Mouse (Mus musculus) cerebellum, adult 18-20 months (tissue): Measurements from ENCODE around the gene Anapc16.

Experiments used
- DNase-seq, 2 experiments: peaks; one replicate each; pipeline ENCODE4 v3.0.0; 2021

The Anapc16 gene

DNA sequence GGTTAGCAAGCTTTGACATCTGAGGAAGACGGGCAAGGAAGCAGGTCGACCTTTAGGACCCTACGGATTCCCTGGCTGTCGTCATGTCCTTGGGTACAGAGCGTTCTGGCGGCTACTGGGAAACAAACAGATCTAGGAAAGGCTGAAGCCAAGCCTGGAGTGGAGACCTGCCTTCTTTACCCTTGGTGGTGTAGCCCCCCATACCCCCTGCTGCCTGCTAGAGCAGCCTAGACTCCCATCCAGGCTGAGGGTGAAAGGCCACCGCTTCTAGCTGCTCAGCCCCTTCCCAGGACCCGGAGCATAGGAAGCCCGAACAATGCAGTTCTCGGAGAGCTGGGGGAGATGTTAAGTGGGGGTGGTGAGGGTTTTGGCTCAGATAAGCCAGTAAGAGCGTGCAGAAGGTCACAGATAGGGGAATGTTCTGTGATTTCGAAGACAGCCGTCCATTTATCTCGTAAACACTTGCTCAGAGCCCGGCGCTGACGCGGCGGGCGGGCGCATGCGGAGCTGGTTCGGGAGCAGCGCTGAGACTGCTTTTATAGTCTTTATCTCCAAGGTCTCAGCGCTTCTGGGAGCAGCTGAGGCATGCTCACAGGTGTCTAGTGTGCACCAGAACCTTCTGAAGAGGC, 33.0 kb downstream of the Anapc16 start:
- peak; percentile 90 for DNase-seq

DNA sequence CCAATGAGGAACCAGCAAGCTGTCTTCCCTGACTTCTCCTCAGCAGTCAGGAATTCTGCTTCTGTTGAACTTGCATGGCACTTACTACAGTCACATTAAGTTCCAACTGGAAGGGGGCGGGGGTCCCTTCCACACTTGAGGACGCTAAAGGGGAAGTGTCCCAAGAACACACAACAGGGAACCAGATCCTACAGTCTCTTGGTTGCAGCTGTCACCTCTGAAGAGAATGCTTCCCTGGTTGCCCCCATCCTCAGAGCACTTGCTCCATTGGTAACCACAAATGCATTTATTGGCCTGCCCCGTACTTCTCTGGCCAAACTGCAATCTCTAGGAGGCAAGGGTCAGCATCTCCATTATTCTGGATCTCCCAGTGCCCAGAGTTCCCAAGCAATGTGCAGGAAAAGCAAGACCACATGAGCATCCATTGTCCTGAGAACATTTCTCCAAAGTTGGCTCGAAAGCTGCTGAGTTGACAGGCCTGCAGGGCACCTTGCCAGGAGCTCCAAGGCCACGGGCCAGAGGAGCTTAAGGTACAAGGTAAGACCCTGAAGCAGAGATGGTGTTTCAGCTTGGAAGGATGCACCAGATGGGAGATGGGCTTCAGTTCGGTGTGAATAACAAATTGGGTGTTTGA, 35.5 kb downstream of the Anapc16 start:
- peak; percentile 60 to 73 for DNase-seq

DNA sequence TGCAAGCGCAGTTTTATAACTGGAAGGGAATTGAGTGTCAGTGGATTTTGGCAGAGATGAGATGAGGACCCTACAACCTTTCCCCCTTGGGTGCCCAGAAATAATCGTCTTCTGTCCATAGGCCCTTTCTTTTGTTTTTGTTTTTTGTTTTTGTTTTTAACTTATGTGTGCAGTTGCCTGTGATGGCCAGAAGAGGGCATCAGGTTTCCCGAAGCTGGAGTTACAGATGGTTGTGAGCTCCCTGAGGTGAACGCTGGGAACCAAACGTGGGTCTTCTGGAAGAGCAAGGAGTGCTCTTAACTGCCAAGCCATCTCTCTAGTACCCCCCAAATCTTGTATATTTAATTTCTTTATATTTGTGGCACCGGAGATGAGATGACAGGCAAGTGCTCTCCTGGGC, 36.2 kb downstream of the Anapc16 start:
- peak in 1 of 2 experiments; percentile 1 for DNase-seq

DNA sequence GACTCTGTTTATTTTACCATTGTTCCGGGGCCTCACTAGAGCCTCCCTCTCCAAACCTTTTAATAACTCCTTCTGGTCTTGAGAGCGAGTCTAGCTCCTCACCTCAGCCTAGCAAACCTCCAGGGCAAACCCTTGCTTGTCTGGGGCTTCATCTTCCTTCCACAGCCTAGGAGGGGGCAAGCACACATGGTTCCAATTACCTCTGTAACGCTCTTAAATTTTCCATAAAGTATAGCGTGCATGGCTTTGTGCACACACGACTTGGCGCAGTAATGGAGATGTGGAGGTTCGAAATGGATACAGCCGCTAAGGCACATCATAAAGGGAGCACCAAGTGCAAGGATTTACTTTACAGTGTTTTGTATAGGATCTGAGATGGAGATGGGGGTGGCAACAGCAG, 37.1 kb downstream of the Anapc16 start:
- DNase-seq, result no peak

DNA sequence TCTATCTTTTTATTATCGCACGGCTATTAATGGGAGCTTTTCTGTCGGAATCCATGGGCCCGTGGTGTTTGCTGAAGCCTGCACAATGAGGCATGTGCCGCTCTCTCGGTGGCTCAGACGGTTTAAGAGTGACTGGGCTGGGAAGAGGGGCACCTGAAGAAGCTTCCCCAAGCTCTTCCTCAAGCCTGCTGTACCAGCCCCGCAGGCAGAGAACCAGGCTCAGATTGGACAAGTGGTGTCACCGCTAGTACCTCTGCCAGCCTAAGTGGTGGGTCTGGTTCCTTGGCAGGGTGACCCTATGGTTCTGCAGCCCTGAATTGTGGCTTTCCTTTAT, 37.6 kb downstream of the Anapc16 start:
- DNase-seq, result no peak

DNA sequence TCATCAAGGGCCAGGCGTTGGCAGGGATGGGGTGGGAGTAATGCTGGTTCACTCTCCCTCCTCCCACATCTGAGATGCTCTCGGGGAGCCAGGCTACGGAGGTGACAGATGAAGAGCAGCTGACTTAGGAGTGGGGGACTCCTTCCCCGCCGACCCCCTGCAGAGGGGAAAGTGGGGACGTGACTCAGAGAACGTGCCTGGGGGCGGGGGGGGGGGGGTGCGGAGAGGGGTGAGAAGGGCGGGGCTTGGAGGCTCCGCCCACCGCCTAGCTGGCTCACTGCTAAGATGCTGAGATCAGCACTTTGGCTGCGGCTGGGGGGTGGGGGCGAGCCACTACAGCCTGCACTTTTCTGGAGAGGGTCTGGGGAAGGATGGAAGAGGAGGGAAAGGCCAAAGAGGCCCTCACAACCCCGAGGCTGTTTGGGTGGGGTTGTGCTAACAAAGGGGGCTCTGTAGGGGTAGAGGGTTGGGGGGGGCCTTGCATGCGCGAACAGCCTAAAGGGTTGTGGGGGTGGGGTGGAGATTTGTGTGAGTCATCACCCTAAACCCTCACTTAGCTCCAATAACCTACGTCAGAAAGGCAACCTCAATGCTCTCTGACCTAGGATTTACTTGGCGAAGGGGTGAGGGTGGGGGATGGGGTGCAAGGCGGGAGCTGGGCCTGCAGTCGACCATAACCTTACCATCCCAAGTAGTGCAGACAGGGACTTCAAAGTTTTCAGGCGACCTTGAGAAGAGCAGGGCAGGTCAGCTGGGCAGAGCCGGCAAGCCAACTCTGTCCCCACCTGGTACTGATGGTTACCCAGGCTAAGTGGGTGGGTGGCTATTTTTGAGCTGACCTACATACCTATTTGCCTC, 38.2 kb downstream of the Anapc16 start:
- peak in 1 of 2 experiments; percentile 16 for DNase-seq

DNA sequence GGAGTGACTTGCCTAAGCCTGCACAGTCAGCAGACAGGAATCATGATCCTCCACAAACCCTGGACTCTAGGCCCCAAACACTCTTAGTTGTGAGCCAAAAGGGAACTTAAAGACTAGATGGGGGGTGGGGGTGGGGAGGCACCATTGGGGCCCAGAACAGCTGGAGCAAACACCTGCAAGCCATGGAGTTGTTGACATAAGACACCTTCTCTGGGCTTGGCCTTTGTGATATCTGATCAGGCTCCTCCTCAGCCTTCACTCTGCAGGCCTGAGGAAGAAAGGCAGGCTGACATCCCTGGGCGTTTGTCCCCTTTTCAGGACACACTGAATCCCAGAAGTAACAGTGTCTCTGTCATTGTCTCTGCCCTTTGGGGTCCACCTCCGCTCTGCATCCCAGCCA, 39.3 kb downstream of the Anapc16 start:
- no peak for DNase-seq

DNA sequence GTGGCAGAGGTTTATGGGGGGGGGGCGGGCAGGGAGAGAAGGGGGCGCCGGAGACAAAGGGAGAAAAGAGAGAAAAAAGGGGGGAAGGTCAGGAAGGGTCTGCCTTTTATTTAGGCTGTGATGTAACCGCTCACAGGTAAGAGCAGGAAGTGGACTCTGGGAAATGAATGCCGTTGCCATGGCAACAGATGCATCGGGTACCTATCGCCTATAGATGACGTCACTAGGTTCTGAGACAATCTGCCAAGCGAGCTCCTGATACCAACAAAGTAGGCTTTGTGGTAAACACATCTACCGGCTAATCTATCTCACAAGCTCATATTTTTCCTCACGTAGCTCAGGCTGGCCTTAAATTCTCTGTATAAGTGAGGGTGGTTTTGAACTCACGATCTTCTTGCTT, 43.4 kb downstream of the Anapc16 start:
- no peak for DNase-seq

DNA sequence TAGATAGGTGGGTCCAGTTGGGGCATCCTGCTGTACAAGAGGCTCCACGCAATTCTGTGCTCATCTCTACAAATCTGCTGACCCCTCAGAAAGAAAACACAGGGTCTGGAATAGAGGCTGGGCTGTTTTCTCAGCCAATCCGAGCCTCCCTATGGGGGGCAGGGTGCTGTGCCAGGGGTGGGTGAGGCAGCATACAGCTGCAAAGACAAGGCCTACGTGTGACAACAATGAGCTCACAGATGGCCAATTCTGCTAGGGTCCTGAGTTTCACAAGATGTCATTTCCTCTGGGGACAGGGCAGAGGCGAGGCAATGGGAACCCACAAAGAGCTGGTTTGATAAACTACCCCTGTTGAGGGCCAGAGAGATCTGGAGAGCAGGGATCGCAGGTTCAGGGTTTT, 44.5 kb downstream of the Anapc16 start:
- DNase-seq, result peak in 1 of 2 experiments; percentile 13

DNA sequence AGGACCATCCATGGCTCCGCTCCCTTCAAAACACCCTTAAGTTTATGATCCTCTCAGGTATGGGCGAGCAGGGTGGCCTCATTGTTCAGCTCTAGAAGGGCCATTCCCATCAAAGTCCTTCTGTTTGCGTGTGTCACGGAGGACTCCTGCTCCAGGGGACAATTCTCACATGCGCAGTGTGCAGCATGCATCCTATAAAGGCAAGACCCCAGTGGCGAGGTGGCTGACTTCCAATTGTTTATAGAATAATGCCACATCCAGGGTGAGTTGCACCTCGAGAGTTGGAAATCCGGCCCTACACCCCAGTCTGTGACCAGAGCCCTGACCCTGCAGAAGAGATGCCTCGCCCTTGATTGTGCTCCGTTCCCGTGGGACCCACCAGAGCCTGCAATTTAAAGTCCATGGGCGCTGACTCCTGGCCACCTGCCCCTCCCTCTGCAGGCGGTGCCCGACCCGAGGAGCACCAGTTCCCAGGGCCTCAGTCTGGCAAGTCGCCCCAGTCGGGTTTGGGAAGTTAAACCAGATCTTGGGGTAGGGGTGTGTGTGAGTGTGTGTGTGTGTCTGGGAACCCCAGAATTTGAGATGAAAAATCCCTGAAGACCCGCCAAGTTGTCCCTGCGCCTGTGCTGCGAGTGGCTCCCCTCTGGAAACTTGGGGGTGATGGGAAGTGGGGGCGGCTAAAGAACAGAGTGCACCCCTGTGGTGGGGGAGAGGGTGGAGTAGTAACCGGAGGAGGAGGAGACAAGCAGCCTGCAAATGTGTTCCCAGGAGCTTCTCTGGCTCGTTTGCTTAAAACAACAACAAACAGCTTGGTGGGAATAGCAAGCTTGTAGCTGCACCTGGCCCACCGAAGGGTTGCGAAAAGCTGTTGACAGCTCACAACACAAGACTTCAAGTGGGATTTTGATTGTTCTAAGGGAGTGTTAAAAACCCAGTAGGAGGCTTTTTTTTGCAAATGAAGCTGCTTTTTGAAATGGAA, 45.5 kb downstream of the Anapc16 start:
- peak; percentile 12 to 27 for DNase-seq

DNA sequence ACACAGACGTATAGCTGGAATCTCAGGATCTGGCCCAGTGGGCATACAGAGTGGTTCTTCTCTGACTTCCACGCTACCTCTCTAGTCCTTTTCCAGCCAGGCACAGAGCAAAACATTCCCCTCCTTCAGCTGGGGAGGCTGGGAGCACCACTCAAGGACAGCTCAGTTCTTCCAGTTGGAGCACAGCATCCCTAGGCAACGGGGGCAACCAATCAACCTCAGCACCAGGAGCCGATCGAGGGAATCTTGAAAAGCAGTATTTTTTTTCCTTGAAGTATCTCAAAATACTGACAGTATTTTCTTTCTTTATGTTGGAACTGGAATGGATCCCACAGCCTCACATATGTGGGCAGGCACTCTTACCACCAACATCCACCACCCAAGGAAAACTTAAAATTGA, 46.3 kb downstream of the Anapc16 start:
- DNase-seq, result peak in 1 of 2 experiments; percentile 1

DNA sequence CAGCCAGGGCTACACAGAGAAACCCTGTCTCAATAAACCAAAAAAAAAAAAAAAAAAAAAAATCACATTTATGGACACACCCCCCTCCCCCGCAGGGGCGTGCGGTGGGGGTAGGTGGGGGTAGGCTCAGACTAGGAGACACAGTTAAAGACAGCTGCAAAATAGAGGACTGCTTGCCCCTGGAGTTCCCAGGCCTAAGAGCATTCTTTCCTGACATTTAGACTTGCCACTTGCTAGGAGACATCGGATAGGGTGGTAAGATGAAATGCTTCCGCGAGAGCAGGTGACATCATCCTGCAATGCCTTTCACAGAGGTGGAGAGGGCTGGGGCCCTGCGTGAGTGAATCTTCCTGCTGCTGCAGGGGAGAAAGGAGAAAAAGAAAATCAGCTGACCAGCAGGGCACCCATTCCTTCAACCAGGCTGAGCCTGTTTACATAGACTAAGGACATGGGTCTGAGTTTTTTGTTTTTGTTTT, 49.3 kb downstream of the Anapc16 start:
- DNase-seq, result peak in 1 of 2 experiments; percentile 26

DNA sequence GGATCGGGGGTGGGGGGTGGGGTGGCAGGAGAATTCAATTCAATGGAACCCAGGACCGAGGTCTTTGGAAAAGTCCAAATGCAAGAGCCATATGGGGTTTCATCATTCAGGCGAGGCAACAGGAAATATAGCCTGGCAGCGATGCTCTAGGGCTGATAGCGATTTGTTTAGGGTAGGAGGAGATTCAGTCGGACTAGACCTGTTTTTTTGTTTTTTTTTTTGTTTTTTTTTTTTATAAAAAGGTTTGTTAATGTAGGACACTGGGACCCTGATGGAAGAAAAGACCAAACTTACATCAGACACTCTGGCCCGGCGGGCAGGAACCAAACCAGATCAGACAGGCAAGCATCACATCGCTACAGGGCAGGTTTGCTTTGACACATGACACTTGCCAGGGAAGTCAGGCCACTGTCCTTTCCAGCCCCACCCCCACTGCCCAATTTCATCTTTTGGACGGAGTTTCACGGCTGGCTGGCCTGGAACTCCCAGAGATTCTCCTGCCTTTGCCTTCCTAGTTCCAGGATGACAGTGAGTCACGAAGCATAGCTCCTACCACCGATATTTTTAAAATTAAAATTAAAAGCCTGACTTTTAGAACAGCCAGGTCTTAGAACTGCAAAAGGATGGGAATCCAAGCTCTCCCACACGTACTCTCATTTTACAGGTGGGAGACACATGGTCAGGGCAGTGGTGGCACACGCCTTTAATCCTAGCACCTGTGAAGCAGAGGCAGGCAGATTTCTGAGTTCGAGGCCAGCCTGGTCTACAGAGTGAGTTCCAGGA, 50.0 kb downstream of the Anapc16 start:
- peak; percentile 65 to 69 for DNase-seq

DNA sequence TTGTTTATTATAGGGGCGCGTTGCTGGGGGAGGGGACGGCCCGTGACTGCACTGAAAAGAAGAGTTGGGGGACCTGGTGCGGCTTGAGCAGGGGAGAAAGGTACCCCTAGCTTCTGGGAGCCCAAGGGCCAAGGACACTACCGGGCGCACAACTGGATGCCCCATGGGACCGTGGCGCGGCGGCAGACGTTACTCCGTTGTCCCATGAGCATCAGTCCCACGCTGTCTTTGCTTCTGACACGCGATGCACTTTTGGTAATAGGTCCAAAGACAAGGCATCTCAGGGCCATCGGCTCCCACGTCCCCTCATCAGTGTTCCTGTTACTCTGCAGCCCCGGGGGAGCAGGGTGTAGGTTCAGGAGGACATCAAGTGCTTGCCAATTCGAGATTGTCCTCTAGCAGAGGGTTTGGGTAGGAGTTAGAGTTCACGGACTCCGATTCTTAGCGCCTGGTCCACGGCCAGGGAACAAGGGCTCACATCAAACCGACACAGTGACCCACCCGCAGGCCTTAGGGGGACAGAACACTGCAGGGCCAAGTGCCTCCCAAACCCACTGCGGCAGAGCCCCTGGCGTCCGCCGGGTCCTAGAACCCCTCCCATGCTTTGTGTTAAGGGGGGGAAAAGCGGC, 50.7 kb downstream of the Anapc16 start:
- peak; percentile 71 to 76 for DNase-seq

DNA sequence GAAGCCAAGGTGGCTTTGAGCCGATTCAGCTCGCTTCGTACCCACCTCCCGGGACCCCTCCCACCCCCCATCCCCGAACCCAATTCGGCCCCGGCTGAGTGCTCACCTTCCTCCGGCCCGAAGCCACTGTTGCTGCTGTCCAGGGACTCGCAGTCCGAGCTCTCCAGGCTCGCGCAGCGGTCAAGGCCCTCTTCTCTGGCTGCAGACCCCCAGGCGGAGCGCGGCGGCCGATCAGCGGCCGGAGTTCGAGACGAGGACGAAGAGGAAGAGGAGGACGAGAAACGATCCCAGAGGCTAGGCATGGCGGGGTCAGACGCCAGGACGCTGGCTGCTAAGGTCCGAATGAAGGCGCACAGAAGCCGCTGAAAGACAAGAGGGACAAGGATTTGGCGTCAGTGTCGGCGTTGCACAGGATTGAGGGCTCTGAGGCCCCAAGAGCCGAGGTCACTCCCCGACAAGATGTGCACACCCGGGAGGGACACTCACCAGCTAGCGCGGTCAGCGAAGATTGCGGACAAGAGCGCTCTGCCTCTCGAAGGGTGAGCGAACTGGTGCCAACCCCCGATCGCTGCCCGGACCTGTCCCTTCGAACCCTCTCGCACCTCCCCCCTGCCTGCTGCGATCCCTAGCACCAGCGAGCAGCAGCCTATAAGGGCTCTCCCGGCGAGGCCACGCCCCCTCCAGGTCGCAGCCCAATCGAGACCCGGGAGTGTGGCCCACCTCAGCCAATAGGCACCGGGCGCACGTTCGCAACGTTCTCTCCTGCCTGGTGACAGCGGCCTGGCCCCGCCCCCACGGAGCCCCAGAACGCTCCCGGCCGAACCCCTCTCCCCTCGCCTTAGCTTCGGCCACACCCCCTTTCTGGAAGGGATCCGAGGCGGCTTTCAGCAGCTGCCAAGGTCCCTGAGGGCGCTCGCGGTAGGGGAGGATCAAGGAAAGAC, 51.5 kb downstream of the Anapc16 start, which contains the start of gene Ddit4:
Gene Ddit4, minus strand, starts transcription at position 624 of the 941 bp plus-strand sequence.
- DNase-seq, result peak; percentile 100

DNA sequence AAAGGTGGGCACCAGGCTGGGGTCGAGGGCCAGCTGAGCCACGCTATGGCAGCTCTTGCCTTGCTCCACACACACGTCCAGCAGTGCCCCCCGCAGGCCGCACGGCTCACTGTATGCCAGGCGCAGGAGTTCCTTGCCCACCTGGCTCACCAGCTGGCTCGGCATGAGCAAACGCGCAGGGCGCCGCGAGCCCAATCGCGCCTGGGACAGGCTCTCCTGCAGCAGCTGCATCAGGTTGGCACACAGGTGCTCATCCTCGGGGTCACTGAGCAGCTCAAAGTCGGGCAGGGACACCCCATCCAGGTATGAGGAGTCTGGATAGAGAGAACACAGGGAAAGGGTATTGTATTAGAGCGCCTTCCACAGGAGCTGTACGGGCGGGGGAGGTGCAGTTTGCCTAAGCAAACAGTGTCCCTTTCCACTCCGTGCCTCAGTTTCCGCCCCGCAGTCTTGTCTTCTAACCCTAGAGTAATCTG, 52.2 kb downstream of the Anapc16 start:
- DNase-seq, result peak; percentile 89

DNA sequence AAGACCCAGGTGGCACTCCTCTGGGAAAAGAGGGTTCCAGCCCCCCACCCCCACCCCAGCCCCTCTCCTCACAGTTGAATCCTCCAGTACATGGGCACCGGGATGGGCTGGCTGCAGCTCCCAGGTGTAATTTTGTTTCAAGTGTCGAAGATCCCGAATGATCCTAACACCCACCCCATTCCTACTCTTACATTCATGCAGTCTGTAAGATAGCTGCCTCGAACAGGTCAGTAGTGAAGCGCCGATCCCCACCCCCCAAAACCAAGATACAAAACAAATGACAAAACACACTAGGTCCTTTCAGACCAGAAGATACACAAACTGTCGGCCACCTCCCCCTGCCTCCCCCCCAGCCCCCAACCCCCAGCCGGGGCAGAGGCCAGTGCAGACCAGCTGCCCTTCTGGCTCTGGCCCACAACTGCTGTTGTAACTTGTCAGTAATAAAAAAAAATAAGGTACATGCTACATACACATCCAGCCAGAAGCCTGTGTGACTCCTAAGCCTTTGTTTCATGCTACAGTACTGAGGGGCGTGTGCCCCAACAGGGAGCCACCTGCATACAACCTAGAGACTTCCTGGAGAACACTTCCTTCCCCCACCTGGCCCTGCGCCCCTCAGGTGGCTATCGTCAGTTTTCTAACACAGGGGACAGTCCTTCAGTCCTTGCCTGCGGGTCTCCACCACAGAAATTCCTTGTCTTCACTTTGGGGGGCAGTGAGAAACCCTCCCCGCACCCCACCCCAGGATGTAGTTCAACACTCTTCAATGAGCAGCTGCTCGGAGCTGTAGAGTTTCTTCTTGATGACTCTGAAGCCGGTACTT, 52.9 kb downstream of the Anapc16 start:
- peak in 1 of 2 experiments; percentile 40 for DNase-seq

DNA sequence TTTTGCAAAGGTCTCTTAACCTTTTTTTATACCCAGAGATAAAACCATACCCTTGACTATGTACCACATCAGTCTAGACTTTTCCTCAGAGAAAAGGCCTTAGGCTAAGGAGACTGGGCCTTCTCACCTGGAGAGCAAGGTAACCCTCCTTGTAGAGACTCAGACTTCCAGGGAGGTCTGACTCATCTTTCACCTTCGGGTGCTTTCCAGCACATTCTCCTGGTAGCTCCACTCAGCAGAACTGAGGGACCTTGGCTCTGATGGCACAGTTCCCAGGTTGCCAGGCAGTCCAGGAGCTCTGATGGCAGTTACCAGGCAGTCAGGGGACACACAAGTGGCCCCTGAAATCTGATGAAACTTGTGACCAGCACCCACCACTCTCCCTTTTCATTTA, 53.7 kb downstream of the Anapc16 start:
- peak; percentile 61 to 64 for DNase-seq
